Mouse (Mus musculus): Measurements from ENCODE around the gene Tnni3.
"Not testable (repeated sequence)": the region's sequence is repeated elsewhere in the genome, so short reads cannot be mapped to it uniquely, and the experiment has no call there.

- TF ChIP-seq EP300 (IDR thresholded peaks at IDR 0.05; ENCODE audit: low read depth in 1 of 2, low read length in 2 of 2); CHD2 (IDR thresholded peaks at IDR 0.05; ENCODE audit: low read length): not testable (repeated sequence)
- peak; percentile 75 to 84 (median 83) for TF ChIP-seq CTCF (IDR thresholded peaks at IDR 0.05 in 2 of 3, conservative IDR thresholded peaks at IDR 0.05 in 1 of 3; ENCODE audit: control insufficient read depth in 1 of 3, insufficient read depth in 1 of 3, low read depth in 2 of 3, low read length in 3 of 3, poor library complexity in 1 of 3, severe bottlenecking in 1 of 3)
Observed at GRCm38 (mm10) chr7:4524212-4524922, at the start of gene Tnni3.

Data from MEL (cell line).